Mouse (Mus musculus) right cerebral cortex, postnatal 36 days (tissue): ENCODE data around the gene Mog.

Experiments
- DNase-seq, 2 experiments: peaks; one replicate each; pipeline ENCODE4 v3.0.0; 2022; ENCODE audit warnings: low spot score in 2 of 2, mixed read lengths in 1 of 2

Gene Mog

GRCm38 (mm10) chr17:37045611-37046311 lies 22.6 kb upstream of the Mog start, which contains the start of gene Gabbr1:
Gabbr1 (plus strand) TSS chr17:37045966.
- DNase-seq = peak; percentile 59 to 73

- DNase-seq = no peak
Measured at GRCm38 (mm10) chr17:37044651-37045244, 21.6 kb upstream of the Mog start.

- no peak for DNase-seq
Measured at GRCm38 (mm10) chr17:37039127-37039894, 16.1 kb upstream of the Mog start.

GRCm38 (mm10) chr17:37029162-37029561 lies 6.0 kb upstream of the Mog start:
- DNase-seq = no peak

GRCm38 (mm10) chr17:37028683-37029120 lies 5.5 kb upstream of the Mog start:
- DNase-seq = peak; percentile 91 to 92

- no peak for DNase-seq
Measured at GRCm38 (mm10) chr17:37028212-37028611, 5.0 kb upstream of the Mog start.

- DNase-seq = no peak
Measured at GRCm38 (mm10) chr17:37027486-37027885, 4.3 kb upstream of the Mog start.

- no peak for DNase-seq
Measured at GRCm38 (mm10) chr17:37026425-37026824, 3.2 kb upstream of the Mog start.

GRCm38 (mm10) chr17:37019242-37019641 lies 4.0 kb downstream of the Mog start:
- DNase-seq = peak in 1 of 2 experiments; percentile 36

- peak; percentile 20 to 38 for DNase-seq
Measured at GRCm38 (mm10) chr17:37018328-37018727, 4.9 kb downstream of the Mog start.

- no peak for DNase-seq
Measured at GRCm38 (mm10) chr17:37016333-37016732, 6.9 kb downstream of the Mog start.

GRCm38 (mm10) chr17:37012141-37012540 lies 11.1 kb downstream of the Mog start:
- no peak for DNase-seq

- DNase-seq = no peak
Measured at GRCm38 (mm10) chr17:37011719-37012118, 11.5 kb downstream of the Mog start.

GRCm38 (mm10) chr17:37009460-37010042 lies 13.6 kb downstream of the Mog start:
- no peak for DNase-seq

GRCm38 (mm10) chr17:37008161-37008560 lies 15.0 kb downstream of the Mog start:
- DNase-seq = no peak

- DNase-seq = no peak
Measured at GRCm38 (mm10) chr17:37003366-37003765, 19.8 kb downstream of the Mog start.

GRCm38 (mm10) chr17:37002364-37003330 lies 20.6 kb downstream of the Mog start:
- no peak for DNase-seq

- no peak for DNase-seq
Measured at GRCm38 (mm10) chr17:37000863-37001262, 22.3 kb downstream of the Mog start, which contains the start of gene Zfp57. Zfp57 (plus strand) TSS chr17:37001163.

GRCm38 (mm10) chr17:36998477-36998876 lies 24.7 kb downstream of the Mog start:
- no peak for DNase-seq

- DNase-seq = peak; percentile 57 to 62
Measured at GRCm38 (mm10) chr17:36997033-36997735, 26.0 kb downstream of the Mog start.
